Mouse (Mus musculus) kidney, embryonic 16.5 days (tissue): ENCODE measurements around the gene Ripply3. TPM values are rescaled to one million over a fixed set of nuclear protein-coding genes. Genes with fewer than 3 reads are reported as not detected.

ENCODE experiments used
- ATAC-seq: fragments of 200-750 bp; cut with Nextera tagmentation; 2 replicates; pipeline ENCODE4 v1.8.0; 2017; ENCODE audit warnings: moderate TSS enrichment; ENCODE audit not compliant: low FRiP score, low TSS enrichment
- H3K27ac ChIP-seq: fragments of 300-500 bp; sonication (generic); 2 replicates; pipeline ENCODE4 v1.5.1; 2014; ENCODE audit warnings: low read length
- H3K27me3 ChIP-seq: fragments of 300-500 bp; sonication (generic); 2 replicates; pipeline ENCODE4 v1.6.1; 2014; ENCODE audit warnings: low read length, control low read depth, mixed read lengths; ENCODE audit not compliant: insufficient read depth
- H3K36me3 ChIP-seq: fragments of 300-500 bp; sonication (generic); 2 replicates; pipeline ENCODE4 v1.6.1; 2014; ENCODE audit warnings: low read length, control low read depth, mixed read lengths; ENCODE audit not compliant: insufficient read depth
- H3K4me1 ChIP-seq: fragments of 300-500 bp; sonication (generic); 2 replicates; pipeline ENCODE4 v1.6.1; 2014; ENCODE audit warnings: low read length, control low read depth, mixed read lengths; ENCODE audit not compliant: insufficient read depth
- H3K4me2 ChIP-seq: fragments of 300-500 bp; sonication (generic); replicated peaks from 2 replicates; pipeline ENCODE4 v1.6.1; 2014; ENCODE audit warnings: low read depth, low read length
- H3K4me3 ChIP-seq: fragments of 300-500 bp; sonication (generic); 2 replicates; pipeline ENCODE4 v1.5.1; 2014; ENCODE audit warnings: mild to moderate bottlenecking, low read length
- H3K9ac ChIP-seq: fragments of 300-500 bp; sonication (generic); replicated peaks from 2 replicates; pipeline ENCODE4 v1.6.1; 2014; ENCODE audit warnings: low read length
- H3K9me3 ChIP-seq: fragments of 300-500 bp; sonication (generic); 2 replicates; pipeline ENCODE4 v1.6.1; 2016; ENCODE audit warnings: low read length, control low read depth
- WGBS: fragments of 180-500 bp; shearing (Covaris S2); extraction: QIAGEN DNeasy Blood & Tissue Kit; methylation state at CpG from one replicate; pipeline ENCODE4 v1.1.7; 2014; 5-methylcytosine and 5-hydroxymethylcytosine counted together
- polyA plus RNA-seq: library from polyadenylated mRNA; unstranded; fragments of >200 nt; fragmentation: Nextera tagmentation; extraction: Ambion mirVana; gene quantifications from 2 replicates; pipeline ENCODE4 v1.2.1, GENCODE M21; 2015

Ripply3 gene
- polyA plus RNA-seq, 1 experiment from 2014 or later: 17.4 TPM

- H3K27me3 ChIP-seq: no peaks in the 10 kb centered on the region
- no peaks in the 10 kb centered on the region for H3K9me3 ChIP-seq
- H3K4me3 ChIP-seq: no peak overlapping the region
- H3K27ac ChIP-seq: no peak overlapping the region
- H3K4me1 ChIP-seq: peaks cover 9% of the 10 kb centered on the region; the same call in 1 of the 2 replicates
- WGBS: 21% methylated on average over 9 of the region's 9 CpGs
- peak; percentile 75; the same call in 1 of the 2 replicates for ATAC-seq
- no peak overlapping the region; the same call in 1 of the 2 replicates for H3K4me2 ChIP-seq
- H3K9ac ChIP-seq: no peak overlapping the region
- H3K36me3 ChIP-seq: no peaks in the 10 kb centered on the region
Observed at GRCm38 (mm10) chr16:94354450-94354849, 26.2 kb downstream of the Ripply3 start.

- H3K9ac ChIP-seq: no peak overlapping the region
- WGBS: 53% methylated on average over 7 of the region's 7 CpGs
Observed at GRCm38 (mm10) chr16:94356046-94356445, 27.8 kb downstream of the Ripply3 start.

GRCm38 (mm10) chr16:94356776-94357494 is 28.7 kb downstream of the Ripply3 start:
- 64% methylated on average over 11 of the region's 11 CpGs for WGBS

More at GRCm38 (mm10) chr16:94356046-94356445, 27.8 kb downstream of the Ripply3 start:
- H3K4me2 ChIP-seq: no peak overlapping the region
- H3K4me1 ChIP-seq: no peaks in the 10 kb centered on the region
- no peak overlapping the region for H3K4me3 ChIP-seq
- no peak for ATAC-seq
- H3K27ac ChIP-seq: no peak overlapping the region
- H3K27me3 ChIP-seq: no peaks in the 10 kb centered on the region
- H3K9me3 ChIP-seq: no peaks in the 10 kb centered on the region
- no peaks in the 10 kb centered on the region for H3K36me3 ChIP-seq

GRCm38 (mm10) chr16:94358091-94358490 is 29.9 kb downstream of the Ripply3 start:
- no peaks in the 10 kb centered on the region for H3K36me3 ChIP-seq
- no peaks in the 10 kb centered on the region for H3K9me3 ChIP-seq
- H3K4me1 ChIP-seq: 0 out of 2 replicates have a peak, but pooled peaks cover 4% of the 10 kb centered on the region
- no peak for ATAC-seq
- 84% methylated on average over 3 of the region's 3 CpGs for WGBS
- no peak overlapping the region for H3K9ac ChIP-seq
- no peaks in the 10 kb centered on the region for H3K27me3 ChIP-seq
- H3K4me2 ChIP-seq: no peak overlapping the region
- H3K4me3 ChIP-seq: no peak overlapping the region
- no peak overlapping the region for H3K27ac ChIP-seq

More at GRCm38 (mm10) chr16:94356776-94357494, 28.7 kb downstream of the Ripply3 start:
- Histone ChIP-seq H3K27me3 (no peaks in the 10 kb centered on the region), H3K9ac (no peak overlapping the region), H3K27ac (no peak overlapping the region), H3K4me3 (no peak overlapping the region), H3K4me1 (no peaks in the 10 kb centered on the region), H3K9me3 (no peaks in the 10 kb centered on the region), H3K4me2 (no peak overlapping the region), H3K36me3 (no peaks in the 10 kb centered on the region)
- ATAC-seq: no peak

GRCm38 (mm10) chr16:94360578-94361350 is 32.5 kb downstream of the Ripply3 start:
- H3K36me3 ChIP-seq: peaks cover 4% of the 10 kb centered on the region; the same call in 1 of the 2 replicates
- H3K27ac ChIP-seq: no peak overlapping the region
- 86% methylated on average over 13 of the region's 13 CpGs for WGBS
- H3K4me3 ChIP-seq: no peak overlapping the region
- no peak overlapping the region for H3K9ac ChIP-seq
- H3K27me3 ChIP-seq: no peaks in the 10 kb centered on the region
- ATAC-seq: no peak
- H3K9me3 ChIP-seq: no peaks in the 10 kb centered on the region
- H3K4me2 ChIP-seq: no peak overlapping the region
- 0 out of 2 replicates have a peak, but pooled peaks cover 4% of the 10 kb centered on the region for H3K4me1 ChIP-seq

GRCm38 (mm10) chr16:94362174-94362873 is 34.1 kb downstream of the Ripply3 start:
- WGBS: 42% methylated on average over 10 of the region's 10 CpGs
- H3K27ac ChIP-seq: no peak overlapping the region
- H3K4me2 ChIP-seq: no peak overlapping the region
- H3K9me3 ChIP-seq: no peaks in the 10 kb centered on the region
- H3K4me1 ChIP-seq: 0 out of 2 replicates have a peak, but pooled peaks cover 7% of the 10 kb centered on the region
- H3K36me3 ChIP-seq: peaks cover 4% of the 10 kb centered on the region; the same call in 1 of the 2 replicates
- H3K4me3 ChIP-seq: no peak overlapping the region
- no peaks in the 10 kb centered on the region for H3K27me3 ChIP-seq
- no peak overlapping the region for H3K9ac ChIP-seq
- ATAC-seq: peak; percentile 63; the same call in 1 of the 2 replicates

- H3K36me3 ChIP-seq: peaks cover 4% of the 10 kb centered on the region; the same call in 1 of the 2 replicates
- H3K27me3 ChIP-seq: no peaks in the 10 kb centered on the region
- no peak overlapping the region for H3K4me3 ChIP-seq
- no peak overlapping the region for H3K27ac ChIP-seq
- H3K4me1 ChIP-seq: 0 out of 2 replicates have a peak, but pooled peaks cover 9% of the 10 kb centered on the region
- H3K9me3 ChIP-seq: no peaks in the 10 kb centered on the region
- ATAC-seq: no peak
- no peak overlapping the region for H3K4me2 ChIP-seq
- 93% methylated on average over 4 of the region's 4 CpGs for WGBS
- H3K9ac ChIP-seq: no peak overlapping the region
Observed at GRCm38 (mm10) chr16:94363814-94364213, 35.6 kb downstream of the Ripply3 start.

- ATAC-seq: no peak
- Histone ChIP-seq H3K9me3 (no peaks in the 10 kb centered on the region), H3K4me1 (peaks cover 18% of the 10 kb centered on the region), H3K4me3 (no peak overlapping the region), H3K4me2 (no peak overlapping the region), H3K36me3 (peaks cover 4% of the 10 kb centered on the region; the same call in 1 of the 2 replicates), H3K27ac (no peak overlapping the region), H3K27me3 (no peaks in the 10 kb centered on the region), H3K9ac (no peak overlapping the region)
- 80% methylated on average over 3 of the region's 3 CpGs for WGBS
Observed at GRCm38 (mm10) chr16:94365435-94365834, 37.2 kb downstream of the Ripply3 start.

GRCm38 (mm10) chr16:94369596-94370172 is 41.5 kb downstream of the Ripply3 start:
- peak overlapping the region; percentile 63 for H3K4me2 ChIP-seq
- H3K4me3 ChIP-seq: peak overlapping the region; percentile 92
- peak overlapping the region; percentile 95 for H3K9ac ChIP-seq
- no peak for ATAC-seq
- no peaks in the 10 kb centered on the region for H3K27me3 ChIP-seq
- H3K27ac ChIP-seq: peak overlapping the region; percentile 99
- H3K9me3 ChIP-seq: no peaks in the 10 kb centered on the region
- peaks cover 2% of the 10 kb centered on the region; the same call in 1 of the 2 replicates for H3K36me3 ChIP-seq
- 6% methylated on average over 6 of the region's 6 CpGs for WGBS
- peaks cover 25% of the 10 kb centered on the region for H3K4me1 ChIP-seq
